Mouse (Mus musculus) activated CD4-positive, CD25-positive, alpha-beta regulatory T cell, adult 9 weeks (primary cell): ENCODE results near the gene Slfn5. TPM values are rescaled to one million over a fixed set of nuclear protein-coding genes. Genes with fewer than 3 reads are reported as not detected.

Source experiments
- polyA plus RNA-seq: library from polyadenylated mRNA; unstranded; fragments of 100-300 nt; shearing (Covaris generic); gene quantifications from one replicate; pipeline ENCODE4 v1.2.1, GENCODE M21; 2017

The Slfn5 gene
- polyA plus RNA-seq, result 53.0 TPM

DNA sequence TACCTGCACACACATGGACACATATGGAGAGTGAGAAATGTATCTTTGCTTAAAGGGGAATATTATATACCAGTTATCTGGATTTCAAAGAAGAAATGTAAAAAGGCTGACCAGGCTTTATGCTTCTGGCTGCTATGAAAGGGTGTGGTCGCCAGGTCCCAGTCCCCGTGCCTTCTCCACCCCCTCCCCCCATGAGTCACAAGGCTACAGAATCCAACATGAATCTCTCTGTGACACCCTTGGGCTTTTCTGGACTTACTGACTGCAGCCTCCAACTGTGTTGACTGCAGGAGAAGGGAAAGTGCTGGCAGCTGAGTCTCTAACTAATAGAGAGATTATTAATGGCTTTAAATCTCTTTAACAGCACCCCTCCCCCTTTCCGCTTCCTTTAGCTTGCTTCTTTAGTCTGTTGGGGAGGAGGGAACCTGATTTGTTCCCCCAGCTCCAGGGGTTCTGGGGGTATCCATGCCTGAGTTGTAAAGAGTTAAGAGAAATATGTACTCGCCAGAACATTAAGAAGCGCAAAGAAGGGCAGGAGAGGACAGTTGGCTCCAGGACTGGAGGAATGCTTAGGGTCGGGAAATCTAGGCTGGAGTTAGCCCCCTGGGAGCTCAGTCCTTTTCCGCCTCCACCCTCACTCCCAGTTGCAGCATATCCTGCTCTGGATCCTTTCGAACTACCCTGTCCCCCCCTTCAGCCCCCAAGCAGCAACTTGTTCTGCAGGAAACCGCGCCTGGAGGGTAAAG lies at the start of gene Slfn5:
Slfn5 (plus strand) TSS at position 614 of the 746 bp plus-strand sequence.

DNA sequence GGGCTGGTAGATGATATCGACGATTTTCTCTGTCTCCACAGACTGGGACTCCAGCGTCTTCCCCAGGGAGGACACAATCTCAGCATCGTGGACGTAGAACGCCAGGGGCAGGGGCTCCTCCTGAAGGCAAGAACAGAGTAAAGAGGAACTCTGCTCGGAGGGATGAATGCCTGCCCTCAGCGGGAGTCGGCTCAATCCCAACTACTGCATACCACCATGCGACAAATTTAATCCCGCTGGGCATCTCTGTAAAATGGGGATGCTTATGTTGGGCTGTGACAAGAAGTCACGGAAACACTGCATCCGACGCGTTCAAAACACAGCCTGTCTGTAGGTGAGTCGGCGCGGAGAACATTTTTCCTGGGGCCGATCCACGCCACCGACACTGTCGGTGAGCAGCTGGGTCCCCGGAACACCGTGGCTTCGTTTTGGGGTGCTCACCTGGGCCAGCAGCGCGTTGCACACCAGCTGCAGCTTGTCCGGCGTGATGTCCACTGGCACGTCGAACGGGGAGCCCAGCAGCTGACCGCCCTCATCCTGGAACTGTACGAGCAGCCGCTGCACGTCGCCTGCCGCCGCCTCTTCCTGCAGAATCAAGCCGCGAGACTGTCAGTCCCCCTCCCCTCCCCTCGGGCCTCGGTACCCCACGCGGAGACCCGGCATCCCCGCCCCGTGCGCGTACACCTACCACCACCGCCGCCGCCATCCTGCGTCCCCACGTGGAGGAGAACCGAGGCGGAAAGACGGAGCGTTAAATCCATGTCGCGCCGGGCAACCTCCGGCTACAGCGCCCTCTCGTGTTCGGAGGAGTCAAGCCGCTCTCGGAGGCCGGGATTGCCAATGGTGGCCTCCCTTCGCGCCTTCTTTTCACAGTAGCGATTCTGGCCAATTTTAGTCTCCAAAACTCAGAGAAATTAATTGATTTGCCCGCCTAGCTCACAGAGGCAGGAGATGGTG lies 43.2 kb upstream of the Slfn5 start, which contains the start of gene Nle1:
Nle1 (minus strand) TSS at position 761 of the 957 bp plus-strand sequence.

DNA sequence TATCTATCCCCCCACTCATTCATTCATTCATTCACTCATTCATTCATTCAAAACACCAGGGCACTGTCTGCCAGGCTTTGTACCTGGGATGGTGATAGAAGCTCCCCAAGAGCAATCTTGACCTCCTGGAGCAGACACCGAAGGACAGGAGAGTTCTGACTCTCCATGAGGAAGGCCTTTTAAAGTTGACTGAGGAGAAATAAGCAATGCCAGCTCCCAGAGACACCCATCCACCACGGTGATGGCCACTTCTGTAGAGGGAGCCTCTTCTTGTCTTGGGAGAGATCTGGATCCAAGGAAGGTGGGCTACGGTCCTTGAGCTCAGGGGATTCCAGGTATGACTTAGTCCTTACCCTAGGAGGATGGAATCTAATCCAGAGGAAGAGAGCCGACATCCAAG lies 40.9 kb upstream of the Slfn5 start, which contains the start of gene Unc45b:
Unc45b (plus strand) TSS at position 301 of the 400 bp plus-strand sequence.

DNA sequence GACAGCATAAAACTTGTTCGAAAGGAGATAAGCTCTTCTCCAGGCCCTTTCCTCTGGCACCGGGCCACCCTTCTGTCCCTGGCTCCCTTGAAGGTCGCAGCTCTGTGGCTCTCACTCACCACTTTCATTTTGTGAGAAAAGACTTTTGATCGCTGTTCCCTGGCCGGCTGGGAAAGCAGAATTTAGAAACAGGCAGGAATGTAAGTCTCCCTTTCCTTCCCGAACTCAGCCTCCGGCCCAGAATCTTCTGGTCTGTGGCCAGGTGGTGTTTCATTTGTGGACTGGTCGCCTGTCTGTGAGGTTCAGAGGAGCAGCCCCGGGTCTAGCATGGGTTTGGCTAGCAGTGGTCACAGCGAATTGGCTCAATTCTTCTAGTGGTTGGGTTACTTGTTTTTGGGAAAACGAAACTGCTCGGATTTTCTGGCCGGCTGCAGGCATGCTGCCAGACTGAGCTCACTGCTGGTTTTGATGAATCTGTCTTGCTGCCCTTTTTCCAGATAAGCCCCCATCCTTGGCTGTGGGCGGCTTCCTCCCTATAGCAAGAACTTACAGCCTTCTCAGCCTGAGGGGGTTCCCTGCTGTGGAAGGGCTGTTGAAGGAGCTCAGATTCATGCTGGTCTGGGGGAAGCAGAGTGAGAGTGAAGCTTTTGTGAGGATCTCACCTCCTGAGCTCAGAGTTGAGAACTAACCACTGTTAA lies 40.5 kb downstream of the Slfn5 start, which contains the start of gene Slfn9:
Slfn9 (minus strand) TSS at position 362 of the 698 bp plus-strand sequence.

Other genes with a start within 250 kb of the Slfn5 start
- gene Cct6b, start 187.0 kb upstream of the Slfn5 start, polyA plus RNA-seq, result 0.15 TPM
- gene Zfp830, start 187.0 kb upstream of the Slfn5 start, polyA plus RNA-seq, result 37.4 TPM
- gene Lig3, start 170.2 kb upstream of the Slfn5 start, polyA plus RNA-seq, result 40.9 TPM
- gene Rffl, start 80.1 kb upstream of the Slfn5 start, polyA plus RNA-seq, result 13.2 TPM
- gene Rad51d, start 60.7 kb upstream of the Slfn5 start, polyA plus RNA-seq, result 35.0 TPM
- 0.24 TPM for gene Fndc8, start 59.2 kb upstream of the Slfn5 start, polyA plus RNA-seq
- 36.6 TPM for gene Nle1, start 42.9 kb upstream of the Slfn5 start, polyA plus RNA-seq
- gene Unc45b, start 40.8 kb upstream of the Slfn5 start, polyA plus RNA-seq, result not detected
- gene Slfn9, start 40.5 kb downstream of the Slfn5 start, polyA plus RNA-seq, result 23.4 TPM
- 148 TPM for gene Slfn8, start 69.5 kb downstream of the Slfn5 start, polyA plus RNA-seq
- gene Slfn2, start 113.8 kb downstream of the Slfn5 start, polyA plus RNA-seq, result 617 TPM
- gene Slfn1, start 165.5 kb downstream of the Slfn5 start, polyA plus RNA-seq, result 239 TPM
- gene Slfn4, start 223.8 kb downstream of the Slfn5 start, polyA plus RNA-seq, result 0.93 TPM
- 7.4 TPM for gene Slfn3, start 240.0 kb downstream of the Slfn5 start, polyA plus RNA-seq